Mouse (Mus musculus): ENCODE results near the gene Mocs2.
A peak's percentile ranks its signal among the peaks of the same experiment; 100 is the strongest.

The Mocs2 gene

DNA sequence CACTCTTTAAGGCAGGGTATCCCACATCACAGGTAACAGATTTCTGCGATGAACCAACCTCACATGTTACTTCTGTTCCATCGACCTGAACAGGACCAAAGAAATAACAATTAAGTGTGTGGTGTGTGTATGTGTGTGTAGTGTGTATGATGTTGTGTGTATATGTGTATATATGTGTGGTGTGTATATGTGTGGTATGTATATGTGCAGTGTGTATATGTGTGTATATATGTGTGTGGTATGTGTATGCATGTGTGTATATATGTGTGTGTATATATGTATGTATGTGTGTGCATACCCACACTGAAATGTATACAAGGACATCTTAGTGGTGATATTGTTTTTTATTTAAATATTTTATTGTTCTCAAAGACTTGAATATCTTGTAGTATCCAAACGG is 36.4 kb downstream of the Mocs2 start:
- no peak for DNase-seq

DNA sequence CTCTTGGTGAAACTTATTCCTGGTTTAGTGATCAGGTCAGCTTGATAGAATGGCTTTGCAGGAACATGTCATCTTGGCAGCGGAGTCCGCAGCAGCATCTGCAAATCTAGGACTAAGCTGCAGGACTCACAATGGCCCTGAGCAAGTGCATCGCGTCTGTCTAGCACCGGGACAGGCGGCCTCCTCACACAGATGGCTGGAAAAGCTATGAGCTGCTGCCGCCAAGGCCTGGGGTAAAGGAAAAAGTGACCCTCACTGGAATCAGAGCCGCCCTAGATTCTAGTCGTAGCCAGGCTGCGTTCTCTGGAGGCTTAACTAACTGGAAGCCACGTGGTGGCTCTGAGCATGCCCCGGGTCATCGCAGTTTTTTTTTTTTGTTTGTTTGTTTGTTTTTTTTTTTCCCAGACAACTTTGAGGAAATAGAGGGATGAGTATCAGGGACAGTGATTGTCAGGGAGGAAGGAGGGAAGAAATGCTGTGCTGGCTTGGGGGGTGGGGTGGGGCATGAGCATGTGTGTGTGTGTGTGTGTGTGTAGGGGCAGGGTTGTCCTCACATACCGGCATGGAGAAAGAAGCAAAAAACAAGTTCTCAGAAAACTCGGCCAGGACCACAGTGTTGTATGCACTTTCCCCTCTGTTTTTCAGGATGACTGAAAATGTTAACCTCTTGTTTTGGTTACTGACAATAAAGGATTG is 37.7 kb downstream of the Mocs2 start:
- peak; percentile 22 for DNase-seq

DNA sequence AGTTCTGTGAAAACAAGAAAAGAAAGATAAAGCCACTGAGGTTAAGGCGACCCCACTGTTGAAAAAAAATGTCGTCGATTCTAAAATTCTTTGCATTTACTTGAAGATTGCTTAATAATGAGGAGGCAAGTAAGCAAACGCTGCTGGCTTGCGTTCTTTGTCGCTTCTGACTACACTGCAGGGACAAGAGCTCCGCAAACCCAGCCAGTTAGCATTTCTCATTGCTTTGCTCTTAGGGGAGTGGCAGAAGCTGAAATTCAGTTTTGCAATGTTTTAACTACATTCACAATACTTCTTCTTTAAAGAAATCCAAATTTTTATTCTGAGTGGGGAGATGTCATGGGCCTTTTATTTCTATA is 38.2 kb downstream of the Mocs2 start:
- DNase-seq, result no peak

DNA sequence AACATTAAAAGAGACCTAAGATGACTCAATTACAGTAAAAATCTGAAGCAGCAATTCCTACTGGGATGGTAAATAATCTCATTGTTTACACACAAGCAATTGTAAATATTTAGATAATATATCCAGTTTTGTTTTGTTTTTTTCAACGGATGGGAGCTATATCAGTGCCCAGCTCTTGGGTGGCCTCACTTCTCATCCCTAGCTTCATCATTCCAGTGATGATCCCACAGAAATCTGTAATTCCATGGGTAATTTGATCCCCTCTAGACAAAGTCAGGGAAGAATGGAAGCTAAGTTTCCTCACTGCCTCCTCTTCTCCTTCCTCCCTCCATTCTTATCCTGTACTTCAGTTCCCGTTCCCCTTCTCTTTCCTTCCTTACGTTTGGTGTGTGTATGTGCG is 39.5 kb downstream of the Mocs2 start:
- DNase-seq, result no peak

DNA sequence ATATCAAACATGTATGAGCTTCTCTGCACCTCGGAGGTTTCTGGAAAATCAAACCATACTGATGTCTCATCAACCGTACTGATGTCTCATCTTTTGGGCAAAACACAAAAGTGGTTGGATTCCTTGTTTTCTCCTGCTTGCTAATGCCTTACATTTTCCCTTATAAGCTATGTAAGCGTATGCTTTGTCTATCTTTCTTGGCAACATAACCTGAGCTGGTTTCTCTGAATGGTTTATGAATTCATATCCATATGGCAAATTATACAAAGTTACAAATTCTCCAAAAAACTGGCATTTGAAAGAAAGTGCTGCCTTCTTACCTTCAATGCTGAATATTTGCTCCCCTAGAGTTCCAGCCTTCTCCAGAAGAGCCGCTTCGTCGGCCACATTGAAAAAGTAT is 56.7 kb downstream of the Mocs2 start:
- DNase-seq, result no peak

DNA sequence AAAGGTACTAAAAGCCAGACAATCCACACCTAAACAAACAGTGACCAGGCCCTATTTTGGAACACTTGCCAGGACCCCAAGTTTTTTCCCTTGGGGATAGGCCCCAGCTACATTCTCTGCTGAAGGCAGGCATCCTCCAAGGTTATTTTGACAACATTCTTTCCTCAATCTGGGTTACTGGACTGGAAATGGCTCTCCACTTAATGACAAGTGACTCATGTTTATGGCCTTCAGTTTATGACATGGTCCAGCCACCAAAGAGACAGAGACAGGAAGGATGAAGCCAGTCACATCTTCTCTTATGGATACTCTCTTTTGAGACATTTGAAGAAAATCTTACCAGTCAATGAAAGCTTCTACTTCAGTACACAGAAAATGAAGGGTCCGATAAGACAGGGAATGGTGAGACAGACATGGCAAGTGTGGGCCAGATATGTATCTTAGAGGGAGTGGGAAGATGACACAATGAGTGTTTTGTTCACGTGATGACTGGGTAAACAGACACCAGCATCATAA is 58.0 kb downstream of the Mocs2 start:
- no peak for DNase-seq

DNA sequence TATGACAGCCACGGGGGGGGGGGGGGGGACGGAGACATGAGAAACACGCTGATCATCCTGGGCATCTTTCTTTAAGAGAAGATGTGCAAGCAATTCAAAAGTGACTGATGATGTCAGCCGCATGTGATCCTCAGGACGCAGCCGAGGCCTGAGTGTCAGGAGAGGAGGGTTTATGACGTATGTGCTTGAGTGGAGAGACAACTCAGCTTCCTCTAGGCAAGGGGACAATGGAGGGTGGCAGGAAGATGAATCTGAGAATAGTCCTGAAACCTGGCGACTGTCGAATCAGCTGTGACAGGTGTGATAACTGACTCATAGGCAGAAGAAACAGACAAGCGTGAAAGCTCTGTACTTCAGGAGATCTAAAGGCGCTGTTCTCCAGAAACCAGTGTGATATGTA is 60.6 kb downstream of the Mocs2 start:
- no peak for DNase-seq

Data from kidney, postnatal 10 days (tissue).